8 mouse cellular contexts compared by ENCODE assay signal in genomic region chr9:56042181-56042621, GRCm38 (mm10). TPM values are rescaled to one million over a fixed set of nuclear protein-coding genes. Genes with fewer than 3 reads are reported as not detected.
A peak's percentile ranks its signal among the peaks of the same experiment; 100 is the strongest.
DNase-seq lines count a peak whose midpoint lies in the region; ATAC-seq and TF ChIP-seq lines count a peak whose summit lies in the region.

No protein-coding gene starts in this region.

- peaks cover 43% of the 10 kb centered on the region for H3K79me2 ChIP-seq in C2C12 (ENCODE audit: control insufficient read depth, insufficient read depth)

- peaks cover 25% of the 10 kb centered on the region for H3K4me1 ChIP-seq in forebrain, embryonic 10.5 days
- peaks cover 10% of the 10 kb centered on the region; the same call in 1 of the 2 replicates for H3K4me1 ChIP-seq in limb, embryonic 15.5 days
- H3K4me1 ChIP-seq in stomach, embryonic 15.5 days, result peaks cover 7% of the 10 kb centered on the region; the same call in 1 of the 2 replicates

- DNase-seq in gastrocnemius, adult 2 months, result no peak
- no peak for DNase-seq in gastrocnemius, postnatal 14 days
- no peak for DNase-seq in forebrain, embryonic 10.5 days (ENCODE audit: extremely low spot score, low spot score)
- no peak for DNase-seq in right cerebral cortex, adult 18-20 months
- DNase-seq in urinary bladder, postnatal 36 days (ENCODE audit: low spot score in 2 of 2), result no peak

- no peaks in the 10 kb centered on the region for H3K27me3 ChIP-seq in C2C12 (ENCODE audit: control insufficient read depth, insufficient read depth, insufficient read length)
- no peaks in the 10 kb centered on the region for H3K27me3 ChIP-seq in forebrain, embryonic 10.5 days (ENCODE audit: poor library complexity, severe bottlenecking)
- H3K27me3 ChIP-seq in limb, embryonic 15.5 days, result no peaks in the 10 kb centered on the region
- H3K27me3 ChIP-seq in stomach, embryonic 15.5 days (replicated peaks), result no peaks in the 10 kb centered on the region

- peaks cover 32% of the 10 kb centered on the region for H3K36me3 ChIP-seq in C2C12 (ENCODE audit: control insufficient read depth, insufficient read depth)
- H3K36me3 ChIP-seq in forebrain, embryonic 10.5 days (replicated peaks), result peaks cover 40% of the 10 kb centered on the region
- peaks cover 12% of the 10 kb centered on the region for H3K36me3 ChIP-seq in limb, embryonic 15.5 days
- H3K36me3 ChIP-seq in stomach, embryonic 15.5 days, result no peaks in the 10 kb centered on the region

- peak overlapping the region; percentile 83 for H3K4me3 ChIP-seq in gastrocnemius, adult 2 months
- H3K4me3 ChIP-seq in C2C12 (ENCODE audit: insufficient read depth, poor library complexity, severe bottlenecking), result peak overlapping the region; percentile 66
- H3K4me3 ChIP-seq in forebrain, embryonic 10.5 days, result peak overlapping the region; percentile 88
- H3K4me3 ChIP-seq in limb, embryonic 15.5 days, result peak overlapping the region; percentile 65
- H3K4me3 ChIP-seq in stomach, embryonic 15.5 days (replicated peaks), result peak overlapping the region; percentile 76

- under 1% methylated on average over 16 of the region's 16 CpGs for WGBS in forebrain, embryonic 10.5 days
- WGBS in limb, embryonic 15.5 days, result under 1% methylated on average over 16 of the region's 16 CpGs
- under 1% methylated on average over 16 of the region's 16 CpGs for WGBS in stomach, embryonic 15.5 days

- H3K9me3 ChIP-seq in forebrain, embryonic 10.5 days, result no peaks in the 10 kb centered on the region
- H3K9me3 ChIP-seq in limb, embryonic 15.5 days, result no peaks in the 10 kb centered on the region
- H3K9me3 ChIP-seq in stomach, embryonic 15.5 days, result no peaks in the 10 kb centered on the region

- ATAC-seq in limb, embryonic 15.5 days (ENCODE audit: insufficient number of reproducible peaks, low FRiP score, low TSS enrichment, low read depth), result peak; percentile 70
- ATAC-seq in stomach, embryonic 15.5 days (ENCODE audit: insufficient read depth, low FRiP score, low read depth), result no peak

- H3K79me3 ChIP-seq in C2C12 (ENCODE audit: low read depth), result peaks cover 18% of the 10 kb centered on the region

- H3K9ac ChIP-seq in limb, embryonic 15.5 days, result peak overlapping the region; percentile 82
- H3K9ac ChIP-seq in stomach, embryonic 15.5 days, result peak overlapping the region; percentile 87

- no peak for TF ChIP-seq CTCF in gastrocnemius, adult 2 months (IDR thresholded peaks at IDR 0.05)
- no peak for TF ChIP-seq CTCF in C2C12 (IDR thresholded peaks at IDR 0.05; ENCODE audit: control insufficient read depth, insufficient read depth, insufficient read length)

- peak overlapping the region; percentile 55 for H3K4me2 ChIP-seq in limb, embryonic 15.5 days
- H3K4me2 ChIP-seq in stomach, embryonic 15.5 days, result peak overlapping the region; percentile 65

- intact Hi-C loops in gastrocnemius, adult 2 months (cut with DNase I), result no loop called here
- intact Hi-C loops in gastrocnemius, postnatal 14 days (cut with DNase I; ENCODE audit: low total_unique reads), result no loop called here

- H3ac ChIP-seq in C2C12 (ENCODE audit: control insufficient read depth, insufficient read length, low read depth), result peak overlapping the region; percentile 75

- peak overlapping the region; percentile 95 for H3K27ac ChIP-seq in gastrocnemius, adult 2 months
- H3K27ac ChIP-seq in forebrain, embryonic 10.5 days, result peak overlapping the region; percentile 99
- H3K27ac ChIP-seq in limb, embryonic 15.5 days, result peak overlapping the region; percentile 96
- peak overlapping the region; percentile 96 for H3K27ac ChIP-seq in stomach, embryonic 15.5 days

TF ChIP-seq in C2C12, 6 proteins besides CTCF, POLR2A, EP300 and RAD21:
- TF ChIP-seq CEBPB (IDR thresholded peaks at IDR 0.05; ENCODE audit: low read depth), result no peak

RNA-seq across cellular contexts. Expression of gene Rcn2, which starts 0.6 kb away (rescaled TPM):
- 10 to 100 TPM; 18.0 to 21.8 TPM for total RNA-seq in gastrocnemius, adult 2 months (2021)
- total RNA-seq in gastrocnemius, postnatal 14 days (2021), result 10 to 100 TPM; 21.1 to 26.4 TPM
- polyA plus RNA-seq in C2C12 (2012; fragmentation: generic; extraction: Trizol), result 37.7 TPM
- polyA plus RNA-seq in forebrain, embryonic 10.5 days (2016; fragmentation: Nextera tagmentation; extraction: Ambion mirVana), result 273 and 288 TPM in 2 replicates
- 240 and 246 TPM in 2 replicates for polyA plus RNA-seq in limb, embryonic 15.5 days (2015; fragmentation: Nextera tagmentation; extraction: Ambion mirVana)
- 187 and 192 TPM in 2 replicates for polyA plus RNA-seq in stomach, embryonic 15.5 days (2015; fragmentation: Nextera tagmentation; extraction: Ambion mirVana)

RNA-seq across cellular contexts. Expression of gene 4930563M21Rik, which starts 31.9 kb away (rescaled TPM):
- total RNA-seq in gastrocnemius, adult 2 months (2021), result not detected
- total RNA-seq in gastrocnemius, postnatal 14 days (2021), result not detected
- not detected for polyA plus RNA-seq in C2C12 (2012; fragmentation: generic; extraction: Trizol)
- polyA plus RNA-seq in forebrain, embryonic 10.5 days (2016; fragmentation: Nextera tagmentation; extraction: Ambion mirVana), result not detected in 2 replicates
- not detected in 2 replicates for polyA plus RNA-seq in limb, embryonic 15.5 days (2015; fragmentation: Nextera tagmentation; extraction: Ambion mirVana)
- polyA plus RNA-seq in stomach, embryonic 15.5 days (2015; fragmentation: Nextera tagmentation; extraction: Ambion mirVana), result not detected in 2 replicates

RNA-seq across cellular contexts. Expression of gene Pstpip1, which starts 47.6 kb away (rescaled TPM):
- 1 to 10 TPM in 1 of 2 experiments, under 1 TPM in 1; 0.77 to 1.1 TPM for total RNA-seq in gastrocnemius, adult 2 months (2021)
- 1 to 10 TPM; 1.3 to 1.8 TPM for total RNA-seq in gastrocnemius, postnatal 14 days (2021)
- 1.0 TPM for polyA plus RNA-seq in C2C12 (2012; fragmentation: generic; extraction: Trizol)
- 0.38 and 0.68 TPM in 2 replicates for polyA plus RNA-seq in forebrain, embryonic 10.5 days (2016; fragmentation: Nextera tagmentation; extraction: Ambion mirVana)
- polyA plus RNA-seq in limb, embryonic 15.5 days (2015; fragmentation: Nextera tagmentation; extraction: Ambion mirVana), result 3.1 and 4.1 TPM in 2 replicates
- 2.2 and 2.4 TPM in 2 replicates for polyA plus RNA-seq in stomach, embryonic 15.5 days (2015; fragmentation: Nextera tagmentation; extraction: Ambion mirVana)
